Mouse (Mus musculus) thymus, adult 2 months (tissue): ENCODE results near the gene Klhl30.

Experiments used
- CTCF ChIP-seq: fragments of 200-500 bp; IDR thresholded peaks from 2 replicates; pipeline ENCODE4 v1.5.1; 2012; ENCODE audit warnings: mild to moderate bottlenecking, control low read depth, low read length, moderate library complexity, borderline replicate concordance; ENCODE audit not compliant: control insufficient read depth, poor library complexity, insufficient read depth; ENCODE audit errors: extremely low read depth
- POLR2A ChIP-seq: fragments of 200-500 bp; IDR thresholded peaks from 2 replicates; pipeline ENCODE4 v1.6.1; 2012; ENCODE audit warnings: mild to moderate bottlenecking, low read length, control low read depth, moderate library complexity; ENCODE audit not compliant: control insufficient read depth, poor library complexity, insufficient read depth; ENCODE audit errors: extremely low read depth

DNA sequence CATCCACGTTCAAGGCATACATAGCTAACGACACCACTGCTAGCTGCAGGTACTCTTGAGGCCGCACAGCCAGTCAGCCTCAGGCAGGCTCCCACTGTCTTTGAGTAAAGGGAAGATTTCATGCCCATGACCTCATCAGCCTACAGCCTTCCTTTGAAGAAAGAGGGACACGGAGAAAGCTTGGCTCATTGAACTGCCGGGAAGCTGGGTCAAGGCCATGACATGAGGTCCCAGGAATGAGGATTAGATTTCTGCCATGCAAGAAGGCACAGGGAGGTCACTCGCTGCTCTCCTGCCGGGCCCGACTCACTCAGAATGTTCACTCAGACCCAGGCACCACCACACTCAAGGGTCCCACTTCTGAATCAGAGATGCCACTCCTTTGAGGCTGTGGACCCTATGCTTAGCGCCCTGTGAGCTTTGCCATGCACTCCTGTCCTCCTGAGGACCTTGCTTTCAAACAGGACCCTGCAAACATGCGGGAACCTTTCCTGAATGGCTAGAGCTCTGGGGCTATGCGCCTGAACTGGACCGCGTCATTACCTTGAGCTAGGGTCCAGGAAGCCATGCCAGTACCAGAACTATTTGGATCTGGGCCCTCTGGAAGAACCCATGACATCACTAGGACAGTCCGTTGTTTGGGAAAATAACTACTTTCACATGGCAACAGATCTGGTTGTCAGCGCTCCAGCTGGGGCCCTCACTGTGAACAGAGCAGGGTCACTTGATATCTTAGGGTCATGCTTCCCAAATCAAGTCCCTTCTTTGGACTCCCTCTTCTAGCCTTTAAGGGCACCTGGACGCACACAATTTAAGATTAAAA is 14.2 kb downstream of the Klhl30 start:
- TF ChIP-seq POLR2A (no peak), CTCF (no peak)
